Comparison of ENCODE assay signal across 20 mouse cellular contexts in the genomic region with DNA sequence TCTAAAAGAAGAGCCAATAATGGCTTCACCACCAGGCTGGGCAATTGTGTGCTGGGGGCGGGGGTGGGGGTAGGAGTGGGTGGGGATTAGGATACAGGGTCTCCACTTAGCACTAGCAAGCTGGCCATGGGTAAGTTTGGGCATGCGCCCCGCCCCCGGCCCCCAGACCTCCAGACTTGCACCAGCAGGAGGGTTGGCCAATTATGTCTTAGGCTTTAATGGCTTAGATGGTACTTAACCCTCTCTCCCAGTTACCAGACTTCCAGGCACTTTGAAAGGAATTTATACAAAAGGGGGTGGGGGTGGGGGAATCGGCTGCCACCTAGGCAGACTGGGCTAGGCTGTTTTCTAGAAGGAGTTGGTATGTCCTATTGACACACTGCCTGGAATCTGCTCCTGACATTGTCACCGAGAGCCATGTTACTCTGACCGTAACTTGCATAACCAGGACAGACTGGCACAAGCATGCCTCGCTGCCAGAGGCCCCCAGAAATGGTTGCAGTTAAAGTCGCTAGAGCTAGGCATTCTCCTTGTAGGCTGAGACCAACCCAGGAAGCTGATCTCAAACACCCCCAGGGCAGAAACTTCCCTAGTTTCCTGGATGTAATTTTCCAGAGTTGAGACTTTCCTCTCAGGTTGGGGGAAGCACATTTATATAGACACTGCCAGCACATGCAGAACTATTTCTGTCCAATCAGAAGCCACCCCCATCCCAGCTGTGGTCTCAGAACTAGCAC. TPM values are rescaled to one million over a fixed set of nuclear protein-coding genes. Genes with fewer than 3 reads are reported as not detected.
DNase-seq lines count a peak whose midpoint lies in the region; ATAC-seq and TF ChIP-seq lines count a peak whose summit lies in the region.
"Had no signal": no experiment of that assay in that cellular context is flagged by ENCODE, and none has a peak within 500 bp of the region (broad histone marks: within the 10 kb centered on the region; RNA-seq: fewer than 3 reads in every experiment).

No protein-coding gene starts in this region.

- no peaks in the 10 kb centered on the region for H3K27me3 ChIP-seq in kidney, embryonic 16.5 days (ENCODE audit: insufficient read depth, low read length)
- peaks cover 2% of the 10 kb centered on the region; the same call in 1 of the 2 replicates for H3K27me3 ChIP-seq in lung, embryonic 15.5 days
- H3K27me3 ChIP-seq in limb, embryonic 10.5 days (ENCODE audit: low read depth, poor library complexity, severe bottlenecking) = 0 out of 2 replicates have a peak, but pooled peaks cover 3% of the 10 kb centered on the region
- H3K27me3 ChIP-seq: embryonic facial prominence, embryonic 13.5 days; heart, embryonic 12.5 days; neural tube, embryonic 15.5 days had no signal

- 46% methylated on average over 9 of the region's 9 CpGs for WGBS in kidney, embryonic 16.5 days
- 60% methylated on average over 9 of the region's 9 CpGs for WGBS in lung, embryonic 15.5 days
- WGBS in bone marrow, adult 2 months = 55% methylated on average over 9 of the region's 9 CpGs
- 57% methylated on average over 9 of the region's 9 CpGs for whole genome bisulfite sequencing in limb, embryonic 10.5 days

- H3K9me3 ChIP-seq in kidney, embryonic 16.5 days (ENCODE audit: low read length) = no peaks in the 10 kb centered on the region
- H3K9me3 ChIP-seq in lung, embryonic 15.5 days = no peaks in the 10 kb centered on the region
- no peaks in the 10 kb centered on the region for H3K9me3 ChIP-seq in limb, embryonic 10.5 days (replicated peaks)
- H3K9me3 ChIP-seq: embryonic facial prominence, embryonic 13.5 days; heart, embryonic 12.5 days; neural tube, embryonic 15.5 days had no signal

- peak; percentile 52 for DNase-seq in kidney, adult 11 months
- DNase-seq in lung, postnatal 10 days = no peak
- no peak for DNase-seq in limb, embryonic 10.5 days (ENCODE audit: low spot score)
- DNase-seq in cerebellum, postnatal 36 days = no peak
- no peak for DNase-seq in thymus, postnatal 10 days (ENCODE audit: low spot score in 2 of 2)
- DNase-seq: adrenal gland, postnatal 36 days; cerebellum, adult 9-10 months; heart, adult 11 months; lung, adult 2 months; right cerebral cortex, postnatal 4 days; thymus, adult 2 months had no signal

- TF ChIP-seq POLR2A in bone marrow, adult 2 months (IDR thresholded peaks at IDR 0.05; ENCODE audit: borderline replicate concordance, control insufficient read depth, low read depth, low read length) = no peak

- H3K9ac ChIP-seq in kidney, embryonic 16.5 days (replicated peaks; ENCODE audit: low read length) = no peak overlapping the region
- no peak overlapping the region for H3K9ac ChIP-seq in lung, embryonic 15.5 days
- H3K9ac ChIP-seq: embryonic facial prominence, embryonic 13.5 days; heart, embryonic 12.5 days; hindbrain, embryonic 14.5 days; neural tube, embryonic 15.5 days had no signal

- H3K4me1 ChIP-seq in kidney, embryonic 16.5 days (ENCODE audit: insufficient read depth, low read length) = no peaks in the 10 kb centered on the region
- H3K4me1 ChIP-seq in lung, embryonic 15.5 days = 0 out of 2 replicates have a peak, but pooled peaks cover 8% of the 10 kb centered on the region
- H3K4me1 ChIP-seq in bone marrow, adult 2 months (ENCODE audit: control insufficient read depth, insufficient read depth, low read length) = peaks cover 30% of the 10 kb centered on the region
- H3K4me1 ChIP-seq in limb, embryonic 10.5 days = peaks cover 60% of the 10 kb centered on the region

- no peak for TF ChIP-seq CTCF in bone marrow, adult 2 months (IDR thresholded peaks at IDR 0.05; ENCODE audit: control insufficient read depth, insufficient read depth, low read length)

- H3K27ac ChIP-seq in kidney, embryonic 16.5 days (ENCODE audit: low read length) = no peak overlapping the region
- H3K27ac ChIP-seq in lung, embryonic 15.5 days = peak overlapping the region; percentile 24; the same call in 1 of the 2 replicates
- H3K27ac ChIP-seq in bone marrow, adult 2 months (ENCODE audit: control insufficient read depth, insufficient read depth, low read depth, low read length, poor library complexity) = peak overlapping the region; percentile 39; the same call in 1 of the 2 replicates
- peak overlapping the region; percentile 56; the same call in 1 of the 2 replicates for H3K27ac ChIP-seq in limb, embryonic 10.5 days
- H3K27ac ChIP-seq: embryonic facial prominence, embryonic 13.5 days; hindbrain, embryonic 14.5 days; neural tube, embryonic 15.5 days had no signal

- no peak for ATAC-seq in kidney, embryonic 16.5 days (ENCODE audit: low FRiP score, low TSS enrichment)
- ATAC-seq in lung, embryonic 15.5 days (ENCODE audit: borderline replicate concordance, extremely low read depth, low FRiP score, low TSS enrichment) = 0 out of 2 replicates have a peak, but pooled peaks have one; percentile 40
- ATAC-seq: midbrain, embryonic 16.5 days had no signal

- H3K4me3 ChIP-seq in kidney, embryonic 16.5 days (ENCODE audit: low read length) = no peak overlapping the region
- H3K4me3 ChIP-seq in lung, embryonic 15.5 days = no peak overlapping the region
- no peak overlapping the region for H3K4me3 ChIP-seq in bone marrow, adult 2 months (replicated peaks; ENCODE audit: control insufficient read depth, low read depth, low read length)
- no peak overlapping the region for H3K4me3 ChIP-seq in limb, embryonic 10.5 days
- H3K4me3 ChIP-seq: embryonic facial prominence, embryonic 13.5 days; heart, embryonic 12.5 days; neural tube, embryonic 15.5 days had no signal

- H3K36me3 ChIP-seq in kidney, embryonic 16.5 days (ENCODE audit: insufficient read depth, low read length) = no peaks in the 10 kb centered on the region
- no peaks in the 10 kb centered on the region for H3K36me3 ChIP-seq in lung, embryonic 15.5 days
- no peaks in the 10 kb centered on the region for H3K36me3 ChIP-seq in limb, embryonic 10.5 days
- H3K36me3 ChIP-seq: embryonic facial prominence, embryonic 13.5 days; heart, embryonic 12.5 days; neural tube, embryonic 15.5 days had no signal

- no peak overlapping the region for H3K4me2 ChIP-seq in kidney, embryonic 16.5 days (replicated peaks; ENCODE audit: low read depth, low read length)
- no peak overlapping the region for H3K4me2 ChIP-seq in lung, embryonic 15.5 days
- H3K4me2 ChIP-seq: embryonic facial prominence, embryonic 13.5 days; heart, embryonic 12.5 days; hindbrain, embryonic 14.5 days; neural tube, embryonic 15.5 days had no signal

RNA-seq across cellular contexts. Expression of gene Slco4a1, which starts 15.3 kb away (rescaled TPM):
- polyA plus RNA-seq in kidney, embryonic 16.5 days (2015; fragmentation: Nextera tagmentation; extraction: Ambion mirVana) = 3.2 and 3.3 TPM in 2 replicates
- 1.1 and 1.2 TPM in 2 replicates for polyA plus RNA-seq in lung, embryonic 15.5 days (2015; fragmentation: Nextera tagmentation; extraction: Ambion mirVana)
- polyA plus RNA-seq in bone marrow, adult 2 months (2011; ENCODE audit: insufficient read depth, insufficient read length, low replicate concordance, missing spikeins) = 5.5 and 15.6 TPM in 2 replicates
- 0.41 and 1.8 TPM in 2 replicates for polyA plus RNA-seq in limb, embryonic 10.5 days (2016; fragmentation: Nextera tagmentation; extraction: Ambion mirVana)

RNA-seq across cellular contexts. Expression of gene Ntsr1, which starts 59.0 kb away (rescaled TPM):
- polyA plus RNA-seq in kidney, embryonic 16.5 days (2015; fragmentation: Nextera tagmentation; extraction: Ambion mirVana) = 7.4 and 10.2 TPM in 2 replicates
- polyA plus RNA-seq in lung, embryonic 15.5 days (2015; fragmentation: Nextera tagmentation; extraction: Ambion mirVana) = 0.89 and 1.3 TPM in 2 replicates
- not detected in 2 replicates for polyA plus RNA-seq in bone marrow, adult 2 months (2011; ENCODE audit: insufficient read depth, insufficient read length, low replicate concordance, missing spikeins)
- polyA plus RNA-seq in limb, embryonic 10.5 days (2016; fragmentation: Nextera tagmentation; extraction: Ambion mirVana) = 0.11 and 0.28 TPM in 2 replicates
- polyA plus RNA-seq: liver, adult 2 months; lung, adult 2 months had no signal
